Mouse (Mus musculus) ES-E14 (cell line): ENCODE results near the gene Cdk15.

Experiments
- MAFK ChIP-seq: IDR thresholded peaks from 2 replicates; pipeline ENCODE4 v1.6.1; 2014; ENCODE audit warnings: mild to moderate bottlenecking, low read depth, low read length, inconsistent platforms; ENCODE audit not compliant: insufficient read depth
- ZC3H11A ChIP-seq: IDR thresholded peaks from 2 replicates; pipeline ENCODE4 v1.6.1; 2012; ENCODE audit warnings: low read depth, mild to moderate bottlenecking, inconsistent platforms, low read length, borderline replicate concordance
- ZNF384 ChIP-seq: IDR thresholded peaks from 2 replicates; pipeline ENCODE4 v1.6.1; 2012; ENCODE audit warnings: low read depth, low read length, inconsistent platforms

DNA sequence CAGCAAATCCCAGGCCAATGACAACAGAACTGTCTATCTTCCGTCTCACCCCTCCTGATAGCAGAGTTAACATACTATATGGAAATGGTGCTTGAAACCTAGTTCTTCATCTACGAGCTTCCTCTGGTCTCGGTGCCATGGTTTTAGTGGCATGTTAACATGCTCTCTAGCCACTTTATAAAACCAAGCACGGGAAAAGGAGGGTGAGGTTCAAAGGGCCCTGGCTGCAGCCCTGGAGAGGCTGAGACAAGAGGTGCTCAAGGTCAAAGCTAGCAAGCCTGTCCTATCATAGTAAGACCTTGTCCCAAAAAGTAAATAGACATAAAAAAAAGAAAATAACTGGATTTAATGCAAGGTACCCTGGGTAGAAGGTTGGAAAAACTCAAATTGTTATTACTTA, 45.1 kb upstream of the Cdk15 start:
- TF ChIP-seq ZC3H11A: no peak
- no peak for TF ChIP-seq MAFK
- no peak for TF ChIP-seq ZNF384
